ENCODE assay signal across 9 mouse cellular contexts in the genomic region with DNA sequence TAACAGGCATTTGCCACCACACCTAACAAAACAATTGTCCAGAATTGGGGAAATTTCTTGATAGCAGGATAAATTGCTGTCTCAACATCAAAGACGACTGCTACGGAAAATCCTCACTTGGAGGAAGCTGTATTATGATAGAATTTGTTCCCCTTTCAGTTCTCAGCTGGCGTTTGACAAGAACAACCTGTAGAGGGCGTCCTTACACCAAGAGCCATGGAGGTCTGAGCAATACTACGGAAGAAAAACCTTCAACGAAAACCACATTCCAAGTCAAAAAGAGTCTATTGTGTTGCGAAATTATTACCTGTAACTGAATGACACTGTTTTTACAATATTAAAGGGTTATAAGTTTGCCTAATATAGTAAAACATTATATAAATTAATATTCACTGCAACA. TPM values are rescaled to one million over a fixed set of nuclear protein-coding genes. Genes with fewer than 3 reads are reported as not detected.
A peak's percentile ranks its signal among the peaks of the same experiment; 100 is the strongest.
DNase-seq lines count a peak whose midpoint lies in the region; ATAC-seq and TF ChIP-seq lines count a peak whose summit lies in the region.
"Had no signal": no experiment of that assay in that cellular context is flagged by ENCODE, and none has a peak within 500 bp of the region (broad histone marks: within the 10 kb centered on the region; RNA-seq: fewer than 3 reads in every experiment).

No protein-coding gene starts in this region.

- no peak overlapping the region for H3K4me2 ChIP-seq in forebrain, embryonic 12.5 days
- no peak overlapping the region for H3K4me2 ChIP-seq in liver, embryonic 12.5 days
- H3K4me2 ChIP-seq in midbrain, postnatal 0 days (ENCODE audit: low read depth, low read length, poor library complexity, severe bottlenecking), result no peak overlapping the region
- H3K4me2 ChIP-seq: neural tube, embryonic 12.5 days had no signal

- peak; percentile 81 for TF ChIP-seq CTCF in midbrain, postnatal 0 days (IDR thresholded peaks at IDR 0.05)

- no peaks in the 10 kb centered on the region for H3K9me3 ChIP-seq in forebrain, embryonic 10.5 days
- no peaks in the 10 kb centered on the region for H3K9me3 ChIP-seq in forebrain, embryonic 12.5 days
- no peaks in the 10 kb centered on the region for H3K9me3 ChIP-seq in liver, embryonic 12.5 days (replicated peaks)
- H3K9me3 ChIP-seq in midbrain, postnatal 0 days (ENCODE audit: low read length), result no peaks in the 10 kb centered on the region
- H3K9me3 ChIP-seq: neural tube, embryonic 12.5 days had no signal

- peaks cover 17% of the 10 kb centered on the region for H3K4me1 ChIP-seq in forebrain, embryonic 10.5 days
- H3K4me1 ChIP-seq in forebrain, embryonic 12.5 days, result peaks cover 9% of the 10 kb centered on the region; the same call in 1 of the 2 replicates
- H3K4me1 ChIP-seq in liver, embryonic 12.5 days, result peaks cover 13% of the 10 kb centered on the region
- H3K4me1 ChIP-seq in midbrain, postnatal 0 days (ENCODE audit: insufficient read depth, low read length), result no peaks in the 10 kb centered on the region; the same call in 1 of the 2 replicates

- WGBS in forebrain, embryonic 10.5 days, result 21% methylated on average over 7 of the region's 7 CpGs
- WGBS in forebrain, embryonic 12.5 days, result 12% methylated on average over 7 of the region's 7 CpGs
- WGBS in liver, embryonic 12.5 days (ENCODE audit: insufficient replicate concordance), result 11% methylated on average over 7 of the region's 7 CpGs
- WGBS in midbrain, postnatal 0 days, result 11% methylated on average over 7 of the region's 7 CpGs

- no peak overlapping the region for H3K9ac ChIP-seq in forebrain, embryonic 12.5 days
- H3K9ac ChIP-seq in liver, embryonic 12.5 days, result no peak overlapping the region
- no peak overlapping the region for H3K9ac ChIP-seq in midbrain, postnatal 0 days (replicated peaks; ENCODE audit: low read length, poor library complexity, severe bottlenecking)
- H3K9ac ChIP-seq: neural tube, embryonic 12.5 days had no signal

- no peak for ATAC-seq in forebrain, embryonic 12.5 days (ENCODE audit: low FRiP score)
- ATAC-seq in liver, embryonic 12.5 days, result no peak
- ATAC-seq in hematopoietic stem cell, adult 5-6 weeks (replicated peaks in 1 of 2; ENCODE audit: insufficient read depth in 1 of 2, low FRiP score in 2 of 2, low TSS enrichment in 1 of 2, low read depth in 1 of 2, poor library complexity in 2 of 2, severe bottlenecking in 2 of 2), result peak; percentile 52 to 53
- ATAC-seq in midbrain, postnatal 0 days (ENCODE audit: low FRiP score), result no peak
- no peak for ATAC-seq in megakaryocyte-erythroid progenitor cell, adult 5-6 weeks (replicated peaks; ENCODE audit: low FRiP score, low TSS enrichment, poor library complexity, severe bottlenecking)

- no peak overlapping the region for H3K27ac ChIP-seq in forebrain, embryonic 10.5 days
- H3K27ac ChIP-seq in forebrain, embryonic 12.5 days, result no peak overlapping the region
- no peak overlapping the region for H3K27ac ChIP-seq in liver, embryonic 12.5 days
- H3K27ac ChIP-seq in midbrain, postnatal 0 days (ENCODE audit: low read depth, low read length), result no peak overlapping the region
- H3K27ac ChIP-seq: neural tube, embryonic 12.5 days had no signal

- no peaks in the 10 kb centered on the region for H3K36me3 ChIP-seq in forebrain, embryonic 10.5 days (replicated peaks)
- no peaks in the 10 kb centered on the region for H3K36me3 ChIP-seq in forebrain, embryonic 12.5 days (replicated peaks)
- H3K36me3 ChIP-seq in liver, embryonic 12.5 days, result no peaks in the 10 kb centered on the region
- H3K36me3 ChIP-seq in midbrain, postnatal 0 days (ENCODE audit: insufficient read depth, low read length), result no peaks in the 10 kb centered on the region
- H3K36me3 ChIP-seq: neural tube, embryonic 12.5 days had no signal

- peaks cover 67% of the 10 kb centered on the region for H3K27me3 ChIP-seq in forebrain, embryonic 10.5 days (ENCODE audit: poor library complexity, severe bottlenecking)
- H3K27me3 ChIP-seq in forebrain, embryonic 12.5 days, result peaks cover 32% of the 10 kb centered on the region
- H3K27me3 ChIP-seq in liver, embryonic 12.5 days (replicated peaks), result peaks cover 33% of the 10 kb centered on the region
- no peaks in the 10 kb centered on the region; the same call in 1 of the 2 replicates for H3K27me3 ChIP-seq in midbrain, postnatal 0 days (ENCODE audit: insufficient read depth, low read length)

- no peak overlapping the region for H3K4me3 ChIP-seq in forebrain, embryonic 10.5 days
- no peak overlapping the region for H3K4me3 ChIP-seq in forebrain, embryonic 12.5 days (replicated peaks)
- H3K4me3 ChIP-seq in liver, embryonic 12.5 days, result no peak overlapping the region
- no peak overlapping the region for H3K4me3 ChIP-seq in midbrain, postnatal 0 days (ENCODE audit: low read depth, low read length)
- H3K4me3 ChIP-seq: neural tube, embryonic 12.5 days had no signal

- peak; percentile 31 for DNase-seq in forebrain, embryonic 10.5 days (ENCODE audit: extremely low spot score, low spot score)
- DNase-seq in liver (peak; percentile 37), R1 (ENCODE audit: low read depth, low spot score) (peak; percentile 74)
- DNase-seq in midbrain, postnatal 0 days (ENCODE audit: low spot score), result peak; percentile 83

RNA-seq across cellular contexts. Expression of gene Wif1, which starts 2.0 kb away (rescaled TPM):
- 2.6 and 2.7 TPM in 2 replicates for polyA plus RNA-seq in forebrain, embryonic 10.5 days (2016; fragmentation: Nextera tagmentation; extraction: Ambion mirVana)
- 7.0 and 9.2 TPM in 2 replicates for polyA plus RNA-seq in forebrain, embryonic 12.5 days (2016; fragmentation: Nextera tagmentation; extraction: Ambion mirVana)
- polyA plus RNA-seq in liver, embryonic 12.5 days (2016; fragmentation: Nextera tagmentation; extraction: Ambion mirVana), result 0.63 and 0.73 TPM in 2 replicates
- not detected in 2 replicates for total RNA-seq in hematopoietic stem cell, adult 5-6 weeks (2017)
- 4.7 and 7.5 TPM in 2 replicates for total RNA-seq in midbrain, postnatal 0 days (2014; rRNA removed)
- polyA plus RNA-seq in midbrain, postnatal 0 days (2015; fragmentation: Nextera tagmentation; extraction: Ambion mirVana), result 13.7 and 13.9 TPM in 2 replicates
- total RNA-seq in megakaryocyte-erythroid progenitor cell, adult 5-6 weeks (2014; fragmentation: Nextera tagmentation), result not detected in 2 replicates
- total RNA-seq in megakaryocyte-erythroid progenitor cell, adult 5-6 weeks (2017), result not detected in 2 replicates

RNA-seq across cellular contexts. Expression of gene Lemd3, which starts 52.7 kb away (rescaled TPM):
- 2.3 and 2.5 TPM in 2 replicates for polyA plus RNA-seq in forebrain, embryonic 10.5 days (2016; fragmentation: Nextera tagmentation; extraction: Ambion mirVana)
- polyA plus RNA-seq in forebrain, embryonic 12.5 days (2016; fragmentation: Nextera tagmentation; extraction: Ambion mirVana), result 4.6 and 4.8 TPM in 2 replicates
- 1.9 and 2.2 TPM in 2 replicates for polyA plus RNA-seq in liver, embryonic 12.5 days (2016; fragmentation: Nextera tagmentation; extraction: Ambion mirVana)
- total RNA-seq in hematopoietic stem cell, adult 5-6 weeks (2017), result 20.8 and 25.2 TPM in 2 replicates
- total RNA-seq in midbrain, postnatal 0 days (2014; rRNA removed), result 31.3 and 34.7 TPM in 2 replicates
- polyA plus RNA-seq in midbrain, postnatal 0 days (2015; fragmentation: Nextera tagmentation; extraction: Ambion mirVana), result 2.7 TPM in 2 replicates
- total RNA-seq in megakaryocyte-erythroid progenitor cell, adult 5-6 weeks (2014; fragmentation: Nextera tagmentation), result 10.0 and 11.3 TPM in 2 replicates
- 15.1 and 15.3 TPM in 2 replicates for total RNA-seq in megakaryocyte-erythroid progenitor cell, adult 5-6 weeks (2017)

Comparison
In these comparisons a context has a peak if more than half of its experiments do, and no peak if none do; other contexts are left out.
1. DNase-seq: peak in every context shown above with its lines; median percentile 83 in midbrain, postnatal 0 days; 74 in R1; 37 in liver; 31 in forebrain, embryonic 10.5 days.
2. ATAC-seq: peak in hematopoietic stem cell, adult 5-6 weeks (2 of 2); none in forebrain, embryonic 12.5 days (single experiment), liver, embryonic 12.5 days (single experiment), midbrain, postnatal 0 days (single experiment) and megakaryocyte-erythroid progenitor cell, adult 5-6 weeks (single experiment).